Mouse (Mus musculus): ENCODE measurements around the gene Slc7a8. TPM values are rescaled to one million over a fixed set of nuclear protein-coding genes. Genes with fewer than 3 reads are reported as not detected.

The Slc7a8 gene
- total RNA-seq, 2 experiments from 2014 or later, result 21.4 to 23.6 TPM

- TF ChIP-seq CTCF (IDR thresholded peaks at IDR 0.05), result no peak
- H3K4me3 ChIP-seq, result no peak overlapping the region
- H3K27ac ChIP-seq, result no peak overlapping the region
- DNase-seq, result no peak
- intact Hi-C loops (cut with DNase I), result no loop called here
Measured at GRCm38 (mm10) chr14:54706589-54707320, 75.0 kb downstream of the Slc7a8 start.

DNA sequence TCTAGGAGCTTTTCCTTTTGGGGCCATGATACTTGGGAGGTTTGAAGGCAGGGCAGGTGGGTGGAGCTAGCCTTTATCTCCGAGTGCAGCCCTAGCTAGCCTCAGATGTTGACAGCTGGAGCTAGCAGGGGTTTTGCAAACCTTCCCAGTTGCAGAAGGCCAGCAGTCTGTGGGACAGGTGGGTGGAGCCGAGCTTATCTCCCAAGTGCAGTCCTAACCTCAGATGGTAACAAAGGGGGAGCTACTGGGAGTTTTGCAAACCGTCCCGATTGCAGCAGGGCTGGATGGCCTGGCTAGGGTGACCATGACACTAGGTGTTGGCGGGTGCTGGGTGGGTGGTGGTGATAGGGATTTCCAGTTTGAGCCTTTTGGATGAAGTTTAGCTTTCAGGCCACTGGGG, 75.9 kb downstream of the Slc7a8 start:
- TF ChIP-seq CTCF (IDR thresholded peaks at IDR 0.05), result no peak
- no peak for DNase-seq
- no peak overlapping the region for H3K4me3 ChIP-seq
- no peak overlapping the region for H3K27ac ChIP-seq
- intact Hi-C loops (cut with DNase I), result no loop called here

DNA sequence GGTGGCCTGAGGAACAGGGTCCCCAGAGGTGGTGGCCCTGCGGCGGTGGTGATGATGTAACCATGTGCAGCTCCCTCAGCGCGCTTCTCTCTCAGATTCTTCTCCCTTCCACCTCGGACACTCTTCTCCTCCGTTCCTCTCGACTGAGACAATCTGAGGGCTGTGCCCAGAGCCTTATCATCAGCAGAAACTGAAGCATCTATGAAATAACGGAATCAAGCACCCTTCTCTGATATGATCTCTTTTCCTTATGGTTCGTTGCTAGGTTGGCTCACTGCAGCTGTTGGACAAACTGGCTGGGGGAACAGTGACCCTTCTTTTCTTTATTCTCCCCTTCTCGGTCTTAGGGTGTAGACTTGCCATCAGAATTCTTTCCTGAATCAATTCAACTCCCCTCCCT, 78.5 kb downstream of the Slc7a8 start:
- intact Hi-C loops (cut with DNase I), result loop anchor here (5.0 kb wide), 1 partner anchor 136 kb away; no protein-coding TSS in a partner anchor
- Histone ChIP-seq H3K4me3 (no peak overlapping the region), H3K27ac (no peak overlapping the region)
- no peak for DNase-seq
- no peak for TF ChIP-seq CTCF (IDR thresholded peaks at IDR 0.05)

GRCm38 (mm10) chr14:54701298-54701697, 80.4 kb downstream of the Slc7a8 start:
- Histone ChIP-seq H3K27ac (no peak overlapping the region), H3K4me3 (no peak overlapping the region)
- peak; percentile 85 for DNase-seq
- intact Hi-C loops (cut with DNase I), result loop anchor here (2.0 to 5.0 kb wide), 2 partner anchors 50 to 134 kb away; no protein-coding TSS in a partner anchor
- peak; percentile 84 for TF ChIP-seq CTCF (IDR thresholded peaks at IDR 0.05)

DNA sequence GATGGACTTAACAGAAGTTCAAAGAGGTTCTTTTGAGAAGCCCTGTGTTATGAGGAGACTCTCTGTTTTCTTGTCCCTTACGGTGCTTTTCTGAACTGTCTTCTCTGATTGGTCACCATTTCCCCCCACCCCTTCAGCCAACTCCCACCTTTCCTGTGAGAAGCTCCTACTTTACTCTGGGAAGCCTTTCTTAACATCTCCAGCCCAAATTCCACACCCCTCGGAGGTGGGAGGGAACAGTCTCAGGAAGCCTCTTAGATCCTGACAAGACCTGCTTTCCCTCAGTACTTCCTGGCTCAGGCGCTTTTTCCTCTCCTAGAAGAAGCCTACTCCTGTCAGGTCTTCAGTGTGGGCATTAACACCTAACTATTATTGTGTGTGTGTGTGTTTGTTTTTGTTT, 82.2 kb downstream of the Slc7a8 start:
- no peak for TF ChIP-seq CTCF (IDR thresholded peaks at IDR 0.05)
- Histone ChIP-seq H3K27ac (no peak overlapping the region), H3K4me3 (no peak overlapping the region)
- DNase-seq, result no peak
- intact Hi-C loops (cut with DNase I), result no loop called here

DNA sequence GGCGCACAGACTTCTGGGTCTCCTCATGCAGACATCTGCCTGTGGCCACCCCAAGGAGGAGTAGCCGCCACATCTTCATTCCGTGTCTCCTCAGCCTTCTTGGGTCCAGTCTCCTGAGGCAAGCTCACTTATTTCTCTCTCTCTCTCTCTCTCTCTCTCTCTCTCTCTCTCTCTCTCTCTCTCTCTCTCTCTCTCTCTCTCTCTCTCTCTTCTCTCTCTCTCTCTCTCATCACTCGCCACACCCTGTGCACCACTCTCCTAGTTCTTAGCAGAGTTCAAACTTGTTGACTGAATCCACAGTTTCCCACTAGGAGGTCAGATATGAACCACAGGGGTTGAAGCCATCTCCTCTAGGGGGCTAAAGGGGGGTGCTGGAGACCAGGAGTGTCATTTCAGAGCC, 83.0 kb downstream of the Slc7a8 start, which contains the start of gene Gm29776:
Gm29776 (minus strand) TSS at position 101 of the 400 bp plus-strand sequence.
- no peak for DNase-seq
- TF ChIP-seq CTCF (IDR thresholded peaks at IDR 0.05), result no peak
- intact Hi-C loops (cut with DNase I), result no loop called here
- Histone ChIP-seq H3K4me3 (no peak within 1 kb of the TSS), H3K27ac (no peak within 1 kb of the TSS)

GRCm38 (mm10) chr14:54696752-54697151, 85.0 kb downstream of the Slc7a8 start:
- DNase-seq, result no peak
- TF ChIP-seq CTCF (IDR thresholded peaks at IDR 0.05), result no peak
- Histone ChIP-seq H3K4me3 (no peak overlapping the region), H3K27ac (no peak overlapping the region)
- intact Hi-C loops (cut with DNase I), result no loop called here

GRCm38 (mm10) chr14:54695042-54695441, 86.7 kb downstream of the Slc7a8 start:
- intact Hi-C loops (cut with DNase I), result no loop called here
- Histone ChIP-seq H3K4me3 (no peak overlapping the region), H3K27ac (no peak overlapping the region)
- no peak for DNase-seq
- no peak for TF ChIP-seq CTCF (IDR thresholded peaks at IDR 0.05)

- DNase-seq, result no peak
- TF ChIP-seq CTCF (IDR thresholded peaks at IDR 0.05), result no peak
- intact Hi-C loops (cut with DNase I), result loop anchor here (5.0 kb wide), 1 partner anchor 35 kb away; no protein-coding TSS in a partner anchor
- H3K4me3 ChIP-seq, result peak overlapping the region; percentile 70
- peak overlapping the region; percentile 98 for H3K27ac ChIP-seq
Measured at GRCm38 (mm10) chr14:54687251-54687650, 94.5 kb downstream of the Slc7a8 start.

DNA sequence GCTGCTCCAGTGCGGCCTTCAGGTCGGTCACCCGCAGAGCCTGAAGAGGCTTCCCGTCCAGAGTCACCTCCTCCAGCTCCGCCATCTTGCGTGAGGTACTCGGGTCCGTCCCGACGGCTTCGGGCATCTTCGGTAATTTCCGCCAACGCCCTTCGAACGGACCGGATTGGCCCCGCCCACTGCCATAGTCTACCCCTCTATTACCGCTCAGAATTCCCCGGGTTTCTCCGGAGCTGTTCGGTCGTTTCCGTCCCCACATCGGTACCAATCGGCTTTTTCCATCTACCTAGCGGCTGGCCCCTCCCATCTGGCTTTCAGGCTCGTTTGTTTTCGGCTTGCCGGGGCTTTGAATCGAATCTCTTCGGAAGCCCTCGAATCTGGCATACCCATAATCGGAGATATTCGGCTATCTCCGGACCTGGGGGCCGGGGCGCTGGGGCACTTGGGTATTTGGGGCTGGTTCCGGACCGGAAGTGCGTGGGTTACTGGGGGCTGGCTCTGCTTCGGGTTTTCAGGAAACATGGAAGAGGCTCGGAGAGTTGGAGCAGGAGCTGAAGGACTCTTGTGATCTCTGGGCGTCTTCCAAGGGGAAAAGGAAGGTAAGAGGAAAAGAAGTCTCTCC, 95.1 kb downstream of the Slc7a8 start, which contains the start of gene Acin1:
Acin1 (minus strand) TSS at position 410 of the 622 bp plus-strand sequence.
- DNase-seq, result peak; percentile 100
- TF ChIP-seq CTCF (IDR thresholded peaks at IDR 0.05), result no peak
- Histone ChIP-seq H3K4me3 (peak within 1 kb of the TSS; percentile 70), H3K27ac (peak within 1 kb of the TSS; percentile 98)
- intact Hi-C loops (cut with DNase I), result loop anchor here (5.0 kb wide), 1 partner anchor 34 kb away; no protein-coding TSS in a partner anchor

- H3K4me3 ChIP-seq, result peak within 1 kb of the TSS; percentile 70
- intact Hi-C loops (cut with DNase I), result loop anchor here (5.0 kb wide), 1 partner anchor 34 kb away; no protein-coding TSS in a partner anchor
- peak within 1 kb of the TSS; percentile 98 for H3K27ac ChIP-seq
- DNase-seq, result no peak
- peak; percentile 21; the same call in 1 of the 2 replicates for TF ChIP-seq CTCF (IDR thresholded peaks at IDR 0.05)
Measured at GRCm38 (mm10) chr14:54686063-54686521, 95.7 kb downstream of the Slc7a8 start, which contains the start of gene 1700123O20Rik. TSS of gene 1700123O20Rik (plus strand) at chr14:54686216.

DNA sequence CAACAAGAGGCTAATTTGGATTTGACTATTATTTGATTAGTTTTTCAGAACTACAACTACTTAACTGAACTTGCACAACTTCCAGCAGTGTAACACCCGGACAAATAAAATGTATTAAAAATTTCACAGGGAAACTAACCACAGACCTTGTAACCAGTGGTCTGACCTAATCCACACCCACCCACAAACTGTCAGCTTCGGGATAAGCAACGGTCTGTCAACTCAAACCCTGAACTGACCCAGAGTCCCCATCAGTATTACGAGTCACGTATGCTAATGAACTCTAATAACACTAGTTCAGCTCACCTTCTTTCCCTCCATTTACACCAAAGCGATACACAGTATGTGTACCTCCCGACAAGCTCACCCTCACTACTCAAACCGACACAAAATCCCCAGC, 96.3 kb downstream of the Slc7a8 start:
- no peak for DNase-seq
- no peak for TF ChIP-seq CTCF (IDR thresholded peaks at IDR 0.05)
- Histone ChIP-seq H3K4me3 (peak overlapping the region; percentile 70), H3K27ac (peak overlapping the region; percentile 98)
- intact Hi-C loops (cut with DNase I), result loop anchor here (5.0 kb wide), 1 partner anchor 33 kb away; no protein-coding TSS in a partner anchor

DNA sequence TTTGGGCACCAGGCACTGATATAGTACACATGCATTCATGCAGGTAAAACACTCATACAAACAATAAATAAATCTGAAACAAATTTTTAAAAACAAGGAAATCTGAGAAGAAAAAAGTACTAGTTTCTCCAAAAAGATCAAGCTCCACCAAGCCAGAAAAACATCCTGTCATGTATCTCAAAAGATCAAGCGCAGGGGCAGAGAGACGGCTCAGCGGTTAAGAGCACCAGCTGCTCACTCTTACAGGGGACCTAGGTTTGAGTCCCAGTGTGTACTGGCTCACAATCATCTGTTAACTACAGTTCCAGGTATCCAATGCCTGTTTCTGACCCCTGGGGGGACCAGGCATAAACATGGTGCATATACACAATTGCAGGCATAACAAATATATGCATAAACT, 99.3 kb downstream of the Slc7a8 start:
- TF ChIP-seq CTCF (IDR thresholded peaks at IDR 0.05), result no peak
- Histone ChIP-seq H3K4me3 (no peak overlapping the region), H3K27ac (no peak overlapping the region)
- no peak for DNase-seq
- intact Hi-C loops (cut with DNase I), result no loop called here

All from gastrocnemius, adult 2 months (tissue).